Mouse (Mus musculus) brain, embryonic 14.5 days (tissue): ENCODE results near the gene Atxn1.

Experiments used
- CTCF ChIP-seq: fragments of 200-500 bp; IDR thresholded peaks from 2 replicates; pipeline ENCODE4 v1.5.1; 2012; ENCODE audit warnings: inconsistent platforms, mild to moderate bottlenecking, moderate library complexity, borderline replicate concordance; ENCODE audit not compliant: insufficient read depth, insufficient read length; ENCODE audit errors: extremely low read depth
- POLR2A ChIP-seq: fragments of 200-500 bp; IDR thresholded peaks from 2 replicates; pipeline ENCODE4 v1.6.1; 2012; ENCODE audit warnings: mild to moderate bottlenecking, inconsistent platforms, borderline replicate concordance; ENCODE audit not compliant: poor library complexity, insufficient read depth, insufficient read length, severe bottlenecking; ENCODE audit errors: extremely low read depth

- TF ChIP-seq CTCF (no peak), POLR2A (no peak)
Observed at GRCm38 (mm10) chr13:45749937-45750336, 214.9 kb downstream of the Atxn1 start.
